Mouse (Mus musculus): Measurements from ENCODE around the gene Hspa14. TPM values are rescaled to one million over a fixed set of nuclear protein-coding genes. Genes with fewer than 3 reads are reported as not detected.

Hspa14 gene
- total RNA-seq (2021) = 40.8 and 44.7 TPM in 2 replicates
- long read RNA-seq, transcript Hspa14-201 (14 exons, 1,795 nt) = major isoform, 31 of 36 reads
- long read RNA-seq, partial matches to known transcripts = 1 of 36 reads
- long read RNA-seq, other reads (novel, unspliced or antisense) = 4 of 36 reads

- peak; percentile 89 for DNase-seq
Measured at GRCm38 (mm10) chr2:3512552-3513454, at the start of gene Hspa14, which contains the start of the genes Gm45902 and Cdnf. Hspa14 (minus strand) TSS chr2:3512814. Gm45902 (minus strand) TSS chr2:3512790. Cdnf (plus strand) TSS chr2:3513030.

- DNase-seq = peak; percentile 48
Measured at GRCm38 (mm10) chr2:3546588-3546987, 34.0 kb upstream of the Hspa14 start.

- DNase-seq = no peak
Measured at GRCm38 (mm10) chr2:3546055-3546454, 33.4 kb upstream of the Hspa14 start.

- DNase-seq = no peak
Measured at GRCm38 (mm10) chr2:3541307-3542079, 28.9 kb upstream of the Hspa14 start.

- DNase-seq = no peak
Measured at GRCm38 (mm10) chr2:3526288-3526687, 13.7 kb upstream of the Hspa14 start.

- no peak for DNase-seq
Measured at GRCm38 (mm10) chr2:3522558-3522957, 9.9 kb upstream of the Hspa14 start.

GRCm38 (mm10) chr2:3512076-3512475 lies 538 bp downstream of the Hspa14 start:
- DNase-seq = peak; percentile 3

- DNase-seq = no peak
Measured at GRCm38 (mm10) chr2:3500886-3501285, 11.7 kb downstream of the Hspa14 start.

- DNase-seq = no peak
Measured at GRCm38 (mm10) chr2:3499543-3499942, 13.1 kb downstream of the Hspa14 start.

- DNase-seq = no peak
Measured at GRCm38 (mm10) chr2:3493833-3494409, 18.7 kb downstream of the Hspa14 start.

- DNase-seq = no peak
Measured at GRCm38 (mm10) chr2:3489816-3490215, 22.8 kb downstream of the Hspa14 start.

- DNase-seq = no peak
Measured at GRCm38 (mm10) chr2:3480239-3480638, 32.4 kb downstream of the Hspa14 start.

GRCm38 (mm10) chr2:3475746-3476251 lies 36.8 kb downstream of the Hspa14 start:
- DNase-seq = no peak

GRCm38 (mm10) chr2:3474861-3475283 lies 37.7 kb downstream of the Hspa14 start, which contains the start of gene Suv39h2:
Suv39h2 (minus strand) TSS chr2:3475031.
- peak; percentile 99 for DNase-seq

GRCm38 (mm10) chr2:3474361-3474805 lies 38.2 kb downstream of the Hspa14 start:
- DNase-seq = peak; percentile 75

GRCm38 (mm10) chr2:3473891-3474290 lies 38.7 kb downstream of the Hspa14 start:
- DNase-seq = no peak

- no peak for DNase-seq
Measured at GRCm38 (mm10) chr2:3456590-3456989, 56.0 kb downstream of the Hspa14 start.

- peak; percentile 9 for DNase-seq
Measured at GRCm38 (mm10) chr2:3453096-3453495, 59.5 kb downstream of the Hspa14 start.

GRCm38 (mm10) chr2:3449431-3449830 lies 63.2 kb downstream of the Hspa14 start:
- DNase-seq = no peak

GRCm38 (mm10) chr2:3445984-3446383 lies 66.6 kb downstream of the Hspa14 start:
- no peak for DNase-seq

GRCm38 (mm10) chr2:3444206-3444605 lies 68.4 kb downstream of the Hspa14 start:
- no peak for DNase-seq

Measured in adrenal gland, postnatal 25 days (tissue).